Mouse (Mus musculus): ENCODE data around the gene Etv6. TPM values are rescaled to one million over a fixed set of nuclear protein-coding genes. Genes with fewer than 3 reads are reported as not detected.

Gene Etv6
- total and polyA plus RNA-seq, 2 experiments, result 4.1 to 8.6 TPM

GRCm38 (mm10) chr6:134159672-134160071 is 124.2 kb downstream of the Etv6 start:
- TF ChIP-seq POLR2A (IDR thresholded peaks at IDR 0.05; ENCODE audit: extremely low read depth, insufficient read depth, low read length) (no peak), CTCF (IDR thresholded peaks at IDR 0.05; ENCODE audit: low read depth, low read length) (no peak)
- Histone ChIP-seq H3K4me3 (ENCODE audit: insufficient read depth, low read depth, low read length) (no peak overlapping the region), H3K9ac (ENCODE audit: low read depth, low read length) (no peak overlapping the region), H3K4me1 (ENCODE audit: control insufficient read depth, insufficient read depth, low read length) (peaks cover 24% of the 10 kb centered on the region), H3K36me3 (ENCODE audit: control insufficient read depth, insufficient read depth, low read length) (0 out of 2 replicates have a peak, but pooled peaks cover 3% of the 10 kb centered on the region), H3K79me2 (ENCODE audit: control insufficient read depth, insufficient read depth, low read length) (peaks cover 7% of the 10 kb centered on the region; the same call in 1 of the 2 replicates), H3K27me3 (ENCODE audit: control insufficient read depth, insufficient read depth, low read length) (no peaks in the 10 kb centered on the region), H3K27ac (replicated peaks; ENCODE audit: insufficient read depth, low read depth, low read length) (no peak overlapping the region; the same call in 1 of the 2 replicates)
- no peak for DNase-seq (ENCODE audit: extremely low read depth, low read depth, low spot score)
- WGBS, result 84% methylated on average over 4 of the region's 4 CpGs

GRCm38 (mm10) chr6:134161040-134161439 is 125.5 kb downstream of the Etv6 start:
- 25% methylated on average over 13 of the region's 13 CpGs for WGBS
- Histone ChIP-seq H3K36me3 (ENCODE audit: control insufficient read depth, insufficient read depth, low read length) (0 out of 2 replicates have a peak, but pooled peaks cover 3% of the 10 kb centered on the region), H3K9ac (ENCODE audit: low read depth, low read length) (no peak overlapping the region; the same call in 1 of the 2 replicates), H3K79me2 (ENCODE audit: control insufficient read depth, insufficient read depth, low read length) (peaks cover 7% of the 10 kb centered on the region; the same call in 1 of the 2 replicates), H3K27me3 (ENCODE audit: control insufficient read depth, insufficient read depth, low read length) (no peaks in the 10 kb centered on the region), H3K4me3 (ENCODE audit: insufficient read depth, low read depth, low read length) (no peak overlapping the region), H3K27ac (replicated peaks; ENCODE audit: insufficient read depth, low read depth, low read length) (peak overlapping the region; percentile 86; the same call in 1 of the 2 replicates), H3K4me1 (ENCODE audit: control insufficient read depth, insufficient read depth, low read length) (peaks cover 32% of the 10 kb centered on the region)
- TF ChIP-seq CTCF (IDR thresholded peaks at IDR 0.05; ENCODE audit: low read depth, low read length) (no peak), POLR2A (IDR thresholded peaks at IDR 0.05; ENCODE audit: extremely low read depth, insufficient read depth, low read length) (no peak)
- peak; percentile 100 for DNase-seq (ENCODE audit: extremely low read depth, low read depth, low spot score)

GRCm38 (mm10) chr6:134163346-134163745 is 127.8 kb downstream of the Etv6 start:
- TF ChIP-seq POLR2A (IDR thresholded peaks at IDR 0.05; ENCODE audit: extremely low read depth, insufficient read depth, low read length) (no peak), CTCF (IDR thresholded peaks at IDR 0.05; ENCODE audit: low read depth, low read length) (no peak)
- Histone ChIP-seq H3K4me1 (ENCODE audit: control insufficient read depth, insufficient read depth, low read length) (peaks cover 32% of the 10 kb centered on the region), H3K9ac (ENCODE audit: low read depth, low read length) (no peak overlapping the region), H3K27me3 (ENCODE audit: control insufficient read depth, insufficient read depth, low read length) (no peaks in the 10 kb centered on the region), H3K27ac (replicated peaks; ENCODE audit: insufficient read depth, low read depth, low read length) (no peak overlapping the region), H3K4me3 (ENCODE audit: insufficient read depth, low read depth, low read length) (no peak overlapping the region), H3K36me3 (ENCODE audit: control insufficient read depth, insufficient read depth, low read length) (no peaks in the 10 kb centered on the region), H3K79me2 (ENCODE audit: control insufficient read depth, insufficient read depth, low read length) (peaks cover 10% of the 10 kb centered on the region; the same call in 1 of the 2 replicates)
- DNase-seq (ENCODE audit: extremely low read depth, low read depth, low spot score), result no peak
- WGBS, result 100% methylated on average over 1 of the region's 1 CpGs

- no peaks in the 10 kb centered on the region; the same call in 1 of the 2 replicates for H3K36me3 ChIP-seq (ENCODE audit: control insufficient read depth, insufficient read depth, low read length)
Observed at GRCm38 (mm10) chr6:134164356-134164755, 128.9 kb downstream of the Etv6 start.

GRCm38 (mm10) chr6:134165012-134165411 is 129.5 kb downstream of the Etv6 start:
- peaks cover 29% of the 10 kb centered on the region for H3K4me1 ChIP-seq (ENCODE audit: control insufficient read depth, insufficient read depth, low read length)
- no peaks in the 10 kb centered on the region; the same call in 1 of the 2 replicates for H3K36me3 ChIP-seq (ENCODE audit: control insufficient read depth, insufficient read depth, low read length)
- H3K27me3 ChIP-seq (ENCODE audit: control insufficient read depth, insufficient read depth, low read length), result no peaks in the 10 kb centered on the region
- H3K27ac ChIP-seq (replicated peaks; ENCODE audit: insufficient read depth, low read depth, low read length), result peak overlapping the region; percentile 83
- TF ChIP-seq POLR2A (IDR thresholded peaks at IDR 0.05; ENCODE audit: extremely low read depth, insufficient read depth, low read length), result no peak
- TF ChIP-seq CTCF (IDR thresholded peaks at IDR 0.05; ENCODE audit: low read depth, low read length), result no peak
- 48% methylated on average over 8 of the region's 8 CpGs for WGBS
- no peak overlapping the region for H3K4me3 ChIP-seq (ENCODE audit: insufficient read depth, low read depth, low read length)
- peaks cover 21% of the 10 kb centered on the region for H3K79me2 ChIP-seq (ENCODE audit: control insufficient read depth, insufficient read depth, low read length)
- H3K9ac ChIP-seq (ENCODE audit: low read depth, low read length), result peak overlapping the region; percentile 18
- peak; percentile 73 for DNase-seq (ENCODE audit: extremely low read depth, low read depth, low spot score)

More at GRCm38 (mm10) chr6:134164356-134164755, 128.9 kb downstream of the Etv6 start:
- Histone ChIP-seq H3K27me3 (ENCODE audit: control insufficient read depth, insufficient read depth, low read length) (no peaks in the 10 kb centered on the region), H3K9ac (ENCODE audit: low read depth, low read length) (no peak overlapping the region), H3K4me1 (ENCODE audit: control insufficient read depth, insufficient read depth, low read length) (peaks cover 32% of the 10 kb centered on the region), H3K79me2 (ENCODE audit: control insufficient read depth, insufficient read depth, low read length) (peaks cover 18% of the 10 kb centered on the region; the same call in 1 of the 2 replicates), H3K4me3 (ENCODE audit: insufficient read depth, low read depth, low read length) (no peak overlapping the region), H3K27ac (replicated peaks; ENCODE audit: insufficient read depth, low read depth, low read length) (no peak overlapping the region; the same call in 1 of the 2 replicates)
- WGBS, result 26% methylated on average over 8 of the region's 8 CpGs
- DNase-seq (ENCODE audit: extremely low read depth, low read depth, low spot score), result peak; percentile 92
- TF ChIP-seq POLR2A (IDR thresholded peaks at IDR 0.05; ENCODE audit: extremely low read depth, insufficient read depth, low read length), result no peak
- TF ChIP-seq CTCF (IDR thresholded peaks at IDR 0.05; ENCODE audit: low read depth, low read length), result peak; percentile 8; the same call in 1 of the 2 replicates

GRCm38 (mm10) chr6:134167963-134168362 is 132.5 kb downstream of the Etv6 start:
- WGBS, result 77% methylated on average over 5 of the region's 5 CpGs
- Histone ChIP-seq H3K79me2 (ENCODE audit: control insufficient read depth, insufficient read depth, low read length) (peaks cover 14% of the 10 kb centered on the region), H3K4me1 (ENCODE audit: control insufficient read depth, insufficient read depth, low read length) (peaks cover 23% of the 10 kb centered on the region), H3K27me3 (ENCODE audit: control insufficient read depth, insufficient read depth, low read length) (no peaks in the 10 kb centered on the region), H3K9ac (ENCODE audit: low read depth, low read length) (no peak overlapping the region), H3K36me3 (ENCODE audit: control insufficient read depth, insufficient read depth, low read length) (no peaks in the 10 kb centered on the region; the same call in 1 of the 2 replicates), H3K27ac (replicated peaks; ENCODE audit: insufficient read depth, low read depth, low read length) (no peak overlapping the region; the same call in 1 of the 2 replicates), H3K4me3 (ENCODE audit: insufficient read depth, low read depth, low read length) (no peak overlapping the region)
- TF ChIP-seq CTCF (IDR thresholded peaks at IDR 0.05; ENCODE audit: low read depth, low read length) (no peak), POLR2A (IDR thresholded peaks at IDR 0.05; ENCODE audit: extremely low read depth, insufficient read depth, low read length) (no peak)
- no peak for DNase-seq (ENCODE audit: extremely low read depth, low read depth, low spot score)
